Mouse (Mus musculus) macrophage (primary cell): ENCODE data around the gene Rab3b. TPM values are rescaled to one million over a fixed set of nuclear protein-coding genes. Genes with fewer than 3 reads are reported as not detected.
A peak's percentile ranks its signal among the peaks of the same experiment; 100 is the strongest.

Experiments used
- H3K27ac ChIP-seq: fragments of 350-480 bp; formaldehyde crosslinking; 2 replicates; pipeline ENCODE4 v1.9.0; 2021
- H3K36me3 ChIP-seq: fragments of 350-480 bp; formaldehyde crosslinking; 2 replicates; pipeline ENCODE4 v1.9.0; 2021; ENCODE audit errors: inconsistent target
- H3K4me3 ChIP-seq: fragments of 350-480 bp; formaldehyde crosslinking; 2 replicates; pipeline ENCODE4 v1.9.0; 2021; ENCODE audit errors: inconsistent target
- H3K79me2 ChIP-seq: fragments of 350-480 bp; formaldehyde crosslinking; 2 replicates; pipeline ENCODE4 v1.9.0; 2021; ENCODE audit errors: inconsistent target
- WGBS: methylation state at CpG from one replicate; pipeline ENCODE4 v1.1.7; 2026; ENCODE audit warnings: inconsistent platforms; ENCODE audit not compliant: missing documents; 5-methylcytosine and 5-hydroxymethylcytosine counted together
- polyA plus RNA-seq: library from polyadenylated mRNA; stranded (reverse); fragments of 250-400 nt; gene quantifications from 3 replicates; pipeline ENCODE4 v1.2.4, GENCODE M21; 2018; ENCODE audit warnings: inconsistent platforms

Rab3b gene
- polyA plus RNA-seq, 1 experiment from 2014 or later, result not detected

DNA sequence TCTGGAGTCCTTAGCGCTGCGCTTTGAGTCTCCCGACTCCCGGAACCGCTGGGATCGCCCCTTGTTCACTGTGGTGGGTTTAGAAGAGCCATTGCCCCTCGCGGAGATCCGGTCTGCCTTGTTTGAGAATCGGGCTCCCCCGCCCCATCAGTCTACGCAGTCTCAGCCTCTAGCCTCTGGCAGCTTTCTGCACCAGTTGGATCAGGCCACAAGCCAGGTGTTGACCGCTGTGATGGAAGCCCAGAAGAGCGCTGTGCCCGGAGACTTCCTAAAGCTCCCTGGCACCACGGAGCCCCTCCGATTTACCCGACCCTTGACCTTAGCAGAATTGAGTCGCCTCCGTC, 30.4 kb upstream of the Rab3b start, which contains the start of gene A730015C16Rik:
TSS of gene A730015C16Rik (minus strand) at position 115 of the 344 bp plus-strand sequence.
- Histone ChIP-seq H3K4me3 (peak within 1 kb of the TSS; percentile 71), H3K79me2 (peaks cover 42% of the 10 kb centered on the region), H3K36me3 (no peaks in the 10 kb centered on the region), H3K27ac (peak within 1 kb of the TSS; percentile 29; the same call in 1 of the 2 replicates)
- WGBS, result 5% methylated on average over 20 of the region's 20 CpGs

DNA sequence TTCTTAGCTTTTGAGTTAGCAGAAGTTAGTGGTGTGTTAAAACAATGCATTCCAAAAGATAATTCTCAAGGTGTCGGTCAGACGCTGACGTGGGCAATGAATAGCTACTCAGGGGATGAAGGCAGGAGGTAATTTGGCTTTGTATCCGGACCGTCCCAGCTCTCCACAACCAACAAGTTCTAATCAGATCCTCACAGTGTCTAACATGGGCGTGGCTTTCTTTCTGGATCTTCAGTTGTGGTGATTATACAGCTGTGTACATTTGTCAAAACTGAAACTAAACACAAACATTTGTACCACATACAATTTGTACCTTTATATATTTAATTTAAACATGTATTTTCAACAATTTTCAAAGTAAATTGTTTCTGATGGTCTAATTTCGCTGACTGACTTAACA, 12.1 kb upstream of the Rab3b start:
- WGBS, result 94% methylated on average over 7 of the region's 7 CpGs
- H3K27ac ChIP-seq, result no peak overlapping the region
- H3K79me2 ChIP-seq, result no peaks in the 10 kb centered on the region
- H3K4me3 ChIP-seq, result no peak overlapping the region
- no peaks in the 10 kb centered on the region for H3K36me3 ChIP-seq

- 43% methylated on average over 10 of the region's 10 CpGs for WGBS
- no peaks in the 10 kb centered on the region for H3K79me2 ChIP-seq
- H3K4me3 ChIP-seq, result no peak overlapping the region
- H3K36me3 ChIP-seq, result no peaks in the 10 kb centered on the region
- no peak overlapping the region for H3K27ac ChIP-seq
Observed at GRCm38 (mm10) chr4:108869730-108870374, 9.0 kb upstream of the Rab3b start.

- Histone ChIP-seq H3K36me3 (no peaks in the 10 kb centered on the region), H3K79me2 (no peaks in the 10 kb centered on the region), H3K27ac (no peak overlapping the region), H3K4me3 (no peak overlapping the region)
- 87% methylated on average over 4 of the region's 5 CpGs for WGBS
Observed at GRCm38 (mm10) chr4:108873746-108874145, 5.1 kb upstream of the Rab3b start.

DNA sequence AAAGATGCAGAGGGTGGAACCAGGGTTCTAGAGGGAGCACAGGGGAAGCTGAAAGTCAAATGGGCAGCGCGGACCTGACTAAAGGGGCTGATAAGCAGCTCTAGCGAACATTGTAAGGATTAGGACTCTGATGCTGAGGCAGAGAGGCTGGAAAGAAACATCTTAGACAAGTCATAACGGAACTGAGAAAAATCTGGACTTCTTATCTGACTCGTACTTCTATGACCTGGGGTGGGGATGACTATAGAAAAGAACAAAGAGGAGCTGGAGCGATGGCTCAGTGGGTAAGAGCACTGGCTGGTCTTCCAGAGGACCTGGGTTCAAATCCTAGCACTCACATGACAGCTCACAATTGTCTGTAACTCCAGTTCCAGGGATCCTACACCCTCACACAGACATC, 962 bp upstream of the Rab3b start:
- Histone ChIP-seq H3K27ac (no peak overlapping the region), H3K36me3 (no peaks in the 10 kb centered on the region), H3K79me2 (no peaks in the 10 kb centered on the region), H3K4me3 (no peak overlapping the region)
- 85% methylated on average over 6 of the region's 6 CpGs for WGBS

GRCm38 (mm10) chr4:108883815-108884214, 5.0 kb downstream of the Rab3b start:
- WGBS, result 83% methylated on average over 13 of the region's 13 CpGs
- H3K36me3 ChIP-seq, result no peaks in the 10 kb centered on the region

DNA sequence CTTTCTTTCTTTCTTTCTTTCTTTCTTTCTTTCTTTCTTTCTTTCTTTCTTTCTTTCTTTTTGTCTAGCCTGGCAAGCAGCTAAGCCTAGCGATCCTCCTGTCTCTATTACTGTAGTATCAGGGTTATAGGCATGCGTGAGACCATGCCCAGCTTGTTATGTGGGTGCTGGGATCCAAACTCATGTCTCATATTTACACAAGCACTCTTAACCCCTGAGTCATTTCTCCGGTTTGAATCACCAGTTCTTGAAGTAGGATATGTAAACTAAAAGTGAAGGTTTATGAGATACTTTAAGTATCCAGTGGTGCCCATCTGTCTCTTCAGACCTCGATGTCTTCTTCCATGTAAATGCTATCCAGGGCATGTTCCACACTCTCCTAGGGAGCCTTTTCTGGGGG, 8.6 kb downstream of the Rab3b start:
- no peaks in the 10 kb centered on the region for H3K79me2 ChIP-seq
- H3K36me3 ChIP-seq, result no peaks in the 10 kb centered on the region
- WGBS, result 87% methylated on average over 4 of the region's 4 CpGs
- no peak overlapping the region for H3K27ac ChIP-seq
- no peak overlapping the region for H3K4me3 ChIP-seq

More at GRCm38 (mm10) chr4:108883815-108884214, 5.0 kb downstream of the Rab3b start:
- no peak overlapping the region for H3K4me3 ChIP-seq
- H3K27ac ChIP-seq, result no peak overlapping the region
- H3K79me2 ChIP-seq, result no peaks in the 10 kb centered on the region

DNA sequence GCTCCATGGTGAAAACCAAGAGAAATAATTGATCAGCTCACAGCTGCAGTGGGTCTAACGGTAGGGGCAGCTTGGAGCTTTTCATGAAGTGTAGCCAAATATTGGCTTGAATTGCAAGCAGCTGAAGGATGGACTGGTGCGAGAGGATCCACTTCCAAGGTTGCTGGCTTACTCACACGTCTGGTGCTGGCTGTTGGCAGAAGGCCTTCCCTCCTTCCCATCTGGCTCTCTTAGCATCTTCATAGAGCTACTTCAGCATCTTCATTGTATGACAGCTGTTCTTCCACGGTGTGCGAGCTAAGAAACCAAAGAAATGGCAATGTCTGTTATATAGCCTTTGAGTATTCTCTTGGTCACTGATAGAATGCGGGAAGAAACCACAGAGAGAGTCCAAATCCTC, 12.0 kb downstream of the Rab3b start:
- no peaks in the 10 kb centered on the region for H3K36me3 ChIP-seq
- H3K79me2 ChIP-seq, result no peaks in the 10 kb centered on the region
- no peak overlapping the region for H3K27ac ChIP-seq
- H3K4me3 ChIP-seq, result no peak overlapping the region
- WGBS, result 88% methylated on average over 6 of the region's 6 CpGs

DNA sequence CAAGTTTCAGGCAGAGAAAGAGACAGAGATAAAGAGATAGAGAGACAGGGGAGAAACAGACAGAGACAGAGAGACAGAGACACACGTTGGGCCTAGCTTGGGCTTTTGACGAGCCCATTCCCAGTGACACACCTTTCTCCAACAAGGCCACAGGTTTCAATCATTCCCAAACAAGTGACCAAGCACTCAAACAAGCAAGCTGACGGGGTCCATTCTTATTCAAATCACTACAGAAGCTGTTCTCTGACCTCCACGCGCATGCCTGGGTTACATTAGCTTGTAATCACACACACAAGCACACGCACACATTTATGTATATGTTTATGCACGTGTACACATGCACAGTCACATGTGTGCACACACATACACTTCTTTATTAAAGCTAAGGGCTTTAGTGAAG, 21.6 kb downstream of the Rab3b start:
- Histone ChIP-seq H3K79me2 (no peaks in the 10 kb centered on the region), H3K4me3 (no peak overlapping the region), H3K36me3 (no peaks in the 10 kb centered on the region), H3K27ac (no peak overlapping the region)
- WGBS, result 88% methylated on average over 7 of the region's 7 CpGs

- no peak overlapping the region for H3K4me3 ChIP-seq
- H3K79me2 ChIP-seq, result no peaks in the 10 kb centered on the region
- H3K27ac ChIP-seq, result no peak overlapping the region
- 95% methylated on average over 9 of the region's 9 CpGs for WGBS
- H3K36me3 ChIP-seq, result no peaks in the 10 kb centered on the region
Observed at GRCm38 (mm10) chr4:108902886-108903285, 24.0 kb downstream of the Rab3b start.

- 89% methylated on average over 9 of the region's 9 CpGs for WGBS
- H3K36me3 ChIP-seq, result no peaks in the 10 kb centered on the region
Observed at GRCm38 (mm10) chr4:108903346-108903745, 24.5 kb downstream of the Rab3b start.

GRCm38 (mm10) chr4:108904076-108904475, 25.2 kb downstream of the Rab3b start:
- 79% methylated on average over 6 of the region's 6 CpGs for WGBS
- H3K79me2 ChIP-seq, result no peaks in the 10 kb centered on the region
- H3K4me3 ChIP-seq, result no peak overlapping the region

More at GRCm38 (mm10) chr4:108903346-108903745, 24.5 kb downstream of the Rab3b start:
- no peak overlapping the region for H3K4me3 ChIP-seq
- H3K27ac ChIP-seq, result no peak overlapping the region
- H3K79me2 ChIP-seq, result no peaks in the 10 kb centered on the region

GRCm38 (mm10) chr4:108904790-108905189, 25.9 kb downstream of the Rab3b start:
- no peak overlapping the region for H3K27ac ChIP-seq
- H3K4me3 ChIP-seq, result no peak overlapping the region
- no peaks in the 10 kb centered on the region for H3K79me2 ChIP-seq
- 91% methylated on average over 10 of the region's 10 CpGs for WGBS
- no peaks in the 10 kb centered on the region for H3K36me3 ChIP-seq

More at GRCm38 (mm10) chr4:108904076-108904475, 25.2 kb downstream of the Rab3b start:
- no peaks in the 10 kb centered on the region for H3K36me3 ChIP-seq
- no peak overlapping the region for H3K27ac ChIP-seq

GRCm38 (mm10) chr4:108905859-108906258, 27.0 kb downstream of the Rab3b start:
- no peak overlapping the region for H3K27ac ChIP-seq
- no peaks in the 10 kb centered on the region for H3K79me2 ChIP-seq
- no peaks in the 10 kb centered on the region for H3K36me3 ChIP-seq
- no peak overlapping the region for H3K4me3 ChIP-seq
- WGBS, result 52% methylated on average over 6 of the region's 6 CpGs

GRCm38 (mm10) chr4:108907475-108907874, 28.6 kb downstream of the Rab3b start:
- Histone ChIP-seq H3K27ac (no peak overlapping the region), H3K79me2 (no peaks in the 10 kb centered on the region), H3K36me3 (no peaks in the 10 kb centered on the region), H3K4me3 (no peak overlapping the region)

GRCm38 (mm10) chr4:108909872-108910425, 31.1 kb downstream of the Rab3b start:
- Histone ChIP-seq H3K4me3 (no peak overlapping the region), H3K27ac (no peak overlapping the region), H3K79me2 (no peaks in the 10 kb centered on the region), H3K36me3 (no peaks in the 10 kb centered on the region)
- 45% methylated on average over 8 of the region's 8 CpGs for WGBS
